Comparison of ENCODE assay signal across 10 mouse cellular contexts in the genomic region with DNA sequence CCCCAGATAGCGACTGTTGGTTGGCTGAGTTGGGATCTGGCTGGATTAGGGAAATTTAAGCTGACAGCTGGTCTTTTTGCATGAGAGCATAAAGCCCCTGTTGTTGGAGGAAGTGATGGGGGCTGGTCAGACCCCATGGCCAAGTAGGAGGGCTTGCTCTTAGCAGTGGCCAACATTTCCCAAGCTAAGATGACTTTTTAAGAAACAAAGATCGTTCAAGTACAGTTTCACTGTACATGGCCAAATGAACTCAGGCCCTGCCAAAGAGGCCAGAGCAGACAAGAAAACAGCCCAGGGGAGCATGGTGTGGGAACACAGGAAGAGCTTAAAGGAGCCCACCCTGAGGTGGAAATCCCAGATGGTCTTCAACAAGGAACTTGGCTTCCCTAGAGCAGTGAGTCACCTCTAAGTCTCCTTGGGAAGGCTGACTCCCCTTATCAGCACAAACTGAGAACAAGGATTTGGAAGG.
DNase-seq lines count a peak whose midpoint lies in the region; ATAC-seq and TF ChIP-seq lines count a peak whose summit lies in the region.
"Had no signal": no experiment of that assay in that cellular context is flagged by ENCODE, and none has a peak within 500 bp of the region (broad histone marks: within the 10 kb centered on the region; RNA-seq: fewer than 3 reads in every experiment).

No protein-coding gene starts in this region.

- H3K4me2 ChIP-seq in heart, embryonic 14.5 days (ENCODE audit: low read length): no peak overlapping the region
- H3K4me2 ChIP-seq in neural tube, embryonic 14.5 days (ENCODE audit: low read depth, low read length): no peak overlapping the region

- H3K27me3 ChIP-seq in heart, embryonic 14.5 days (ENCODE audit: control insufficient read depth, insufficient read depth, low read length): no peaks in the 10 kb centered on the region
- no peaks in the 10 kb centered on the region for H3K27me3 ChIP-seq in neural tube, embryonic 14.5 days (ENCODE audit: control insufficient read depth, insufficient read depth, low read length)
- H3K27me3 ChIP-seq: megakaryocyte, embryonic 14.5 days had no signal

- DNase-seq in layer of hippocampus, adult 2 months (ENCODE audit: low spot score in 2 of 2): peak; percentile 5 to 19
- no peak for DNase-seq in layer of hippocampus, adult 11-12 months (ENCODE audit: low spot score)
- peak; percentile 42 for DNase-seq in fibroblast of lung, adult 2 months (ENCODE audit: low read depth)
- no peak for DNase-seq in kidney, adult 11 months
- no peak for DNase-seq in urinary bladder, postnatal 25 days (ENCODE audit: low spot score)
- no peak for DNase-seq in urinary bladder, adult 18-20 months (ENCODE audit: low spot score in 2 of 2)

- TF ChIP-seq CTCF in layer of hippocampus, adult 2 months (conservative IDR thresholded peaks at IDR 0.05): no peak

- no peaks in the 10 kb centered on the region for H3K36me3 ChIP-seq in heart, embryonic 14.5 days (ENCODE audit: control insufficient read depth, insufficient read depth, low read length)
- H3K36me3 ChIP-seq in neural tube, embryonic 14.5 days (ENCODE audit: control insufficient read depth, insufficient read depth, low read length): no peaks in the 10 kb centered on the region

- peaks cover 13 to 17% of the 10 kb centered on the region in 2 experiments for H3K4me1 ChIP-seq in heart, embryonic 14.5 days (ENCODE audit: control insufficient read depth in 2 of 2, insufficient read depth in 2 of 2, low read length in 2 of 2)
- H3K4me1 ChIP-seq in neural tube, embryonic 14.5 days (ENCODE audit: control insufficient read depth, insufficient read depth, low read length): no peaks in the 10 kb centered on the region
- H3K4me1 ChIP-seq: megakaryocyte, embryonic 14.5 days had no signal

- H3K4me3 ChIP-seq in layer of hippocampus, adult 2 months: no peak overlapping the region
- no peak overlapping the region for H3K4me3 ChIP-seq in heart, embryonic 14.5 days (ENCODE audit: control insufficient read depth in 1 of 2, insufficient read depth in 1 of 2, low read depth in 1 of 2, low read length in 2 of 2)
- no peak overlapping the region for H3K4me3 ChIP-seq in neural tube, embryonic 14.5 days (ENCODE audit: low read depth, low read length)
- H3K4me3 ChIP-seq: erythroblast, embryonic 14.5 days; megakaryocyte, embryonic 14.5 days had no signal

- H3K9me3 ChIP-seq in heart, embryonic 14.5 days (ENCODE audit: control insufficient read depth, low read length): no peaks in the 10 kb centered on the region
- no peaks in the 10 kb centered on the region for H3K9me3 ChIP-seq in neural tube, embryonic 14.5 days (ENCODE audit: control insufficient read depth, low read length)
- H3K9me3 ChIP-seq: megakaryocyte, embryonic 14.5 days had no signal

- no peak overlapping the region for H3K9ac ChIP-seq in heart, embryonic 14.5 days (ENCODE audit: low read length)
- no peak overlapping the region for H3K9ac ChIP-seq in neural tube, embryonic 14.5 days (replicated peaks; ENCODE audit: low read depth, low read length)

- WGBS in heart, embryonic 14.5 days: 41% methylated on average over 2 of the region's 2 CpGs
- 56% methylated on average over 2 of the region's 2 CpGs for WGBS in neural tube, embryonic 14.5 days

- ATAC-seq in heart, embryonic 14.5 days (ENCODE audit: insufficient number of reproducible peaks, insufficient read depth, low FRiP score, low read depth): peak; percentile 58
- ATAC-seq in neural tube, embryonic 14.5 days (ENCODE audit: low read depth): peak; percentile 54; the same call in 1 of the 2 replicates

- no peak overlapping the region for H3K27ac ChIP-seq in layer of hippocampus, adult 2 months
- H3K27ac ChIP-seq in heart, embryonic 14.5 days (replicated peaks in 1 of 2; ENCODE audit: control insufficient read depth in 1 of 2, insufficient read depth in 1 of 2, low read depth in 2 of 2, low read length in 2 of 2): peak overlapping the region; percentile 66 to 75
- H3K27ac ChIP-seq in neural tube, embryonic 14.5 days (ENCODE audit: low read depth, low read length): no peak overlapping the region

Comparison
In these comparisons a context has a peak if more than half of its experiments do, and no peak if none do; other contexts are left out.
1. DNase-seq: peak in layer of hippocampus, adult 2 months (2 of 2) and fibroblast of lung, adult 2 months (single experiment); none in layer of hippocampus, adult 11-12 months (single experiment), kidney, adult 11 months (single experiment), urinary bladder, postnatal 25 days (single experiment) and urinary bladder, adult 18-20 months (0 of 2).
2. H3K27ac ChIP-seq: peak in heart, embryonic 14.5 days (2 of 2); none in layer of hippocampus, adult 2 months (single experiment) and neural tube, embryonic 14.5 days (single experiment).